Mouse (Mus musculus): ENCODE results near the gene Nme1.

- TF ChIP-seq CTCF (IDR thresholded peaks at IDR 0.05; ENCODE audit: insufficient read depth, low read depth, low read length) = no peak
- no peak for TF ChIP-seq POLR2A (IDR thresholded peaks at IDR 0.05; ENCODE audit: insufficient read depth, low read depth, low read length)
Measured at GRCm38 (mm10) chr11:93957031-93957555, 11.2 kb downstream of the Nme1 start.

Data from olfactory bulb, adult 2 months (tissue).